Mouse (Mus musculus): Measurements from ENCODE around the gene Atp2c2.

GRCm38 (mm10) chr8:119712226-119712625 lies 12.4 kb downstream of the Atp2c2 start:
- TF ChIP-seq GATA1 (IDR thresholded peaks at IDR 0.05; ENCODE audit: borderline replicate concordance, low read length) (no peak), FLI1 (IDR thresholded peaks at IDR 0.05; ENCODE audit: low read length) (no peak)

All from megakaryocyte, embryonic 14.5 days (primary cell).